Mouse (Mus musculus) kidney, postnatal 0 days (tissue): ENCODE results near the gene Comt. TPM values are rescaled to one million over a fixed set of nuclear protein-coding genes. Genes with fewer than 3 reads are reported as not detected.

Source experiments
- ATAC-seq: fragments of 200-750 bp; cut with Nextera tagmentation; replicated peaks from 2 replicates; pipeline ENCODE4 v1.8.0; 2017; ENCODE audit warnings: low read depth, moderate number of reproducible peaks, moderate TSS enrichment, moderate library complexity; ENCODE audit not compliant: low FRiP score
- DNase-seq: peaks from one replicate; pipeline ENCODE4 v3.0.0-alpha.2; 2016; ENCODE audit warnings: low spot score
- H3K27ac ChIP-seq: fragments of 300-500 bp; sonication (generic); 2 replicates; pipeline ENCODE4 v1.5.1; 2014; ENCODE audit warnings: mild to moderate bottlenecking
- H3K27me3 ChIP-seq: fragments of 300-500 bp; sonication (generic); 2 replicates; pipeline ENCODE4 v1.6.1; 2014; ENCODE audit warnings: low read length, mixed read lengths; ENCODE audit not compliant: insufficient read depth
- H3K36me3 ChIP-seq: fragments of 300-500 bp; sonication (generic); 2 replicates; pipeline ENCODE4 v1.6.1; 2014; ENCODE audit warnings: low read length, mixed read lengths; ENCODE audit not compliant: insufficient read depth
- H3K4me1 ChIP-seq: fragments of 300-500 bp; sonication (generic); replicated peaks from 2 replicates; pipeline ENCODE4 v1.6.1; 2014; ENCODE audit warnings: antibody characterized with exemption, low read length, mixed read lengths; ENCODE audit not compliant: insufficient read depth
- H3K4me2 ChIP-seq: fragments of 300-500 bp; sonication (generic); 2 replicates; pipeline ENCODE4 v1.6.1; 2014; ENCODE audit warnings: mild to moderate bottlenecking, low read length, moderate library complexity, mixed read lengths
- H3K4me3 ChIP-seq: fragments of 300-500 bp; sonication (generic); replicated peaks from 2 replicates; pipeline ENCODE4 v1.5.1; 2014; ENCODE audit warnings: low read depth, low read length
- H3K9ac ChIP-seq: fragments of 300-500 bp; sonication (generic); 2 replicates; pipeline ENCODE4 v1.6.1; 2014; ENCODE audit warnings: low read depth, low read length
- H3K9me3 ChIP-seq: fragments of 300-500 bp; sonication (generic); replicated peaks from 2 replicates; pipeline ENCODE4 v1.6.1; 2016; ENCODE audit warnings: low read length, inconsistent platforms, mixed read lengths
- CTCF ChIP-seq: IDR thresholded peaks from 2 replicates; pipeline ENCODE4 v1.5.1; 2016; ENCODE audit warnings: antibody characterized with exemption, low read depth, mild to moderate bottlenecking, moderate library complexity
- WGBS: fragments of 180-500 bp; shearing (Covaris S2); extraction: QIAGEN DNeasy Blood & Tissue Kit; methylation state at CpG from one replicate; pipeline ENCODE4 v1.1.7; 2014; 5-methylcytosine and 5-hydroxymethylcytosine counted together
- polyA plus RNA-seq: library from polyadenylated mRNA; unstranded; fragments of >200 nt; fragmentation: Nextera tagmentation; extraction: Ambion mirVana; gene quantifications from 2 replicates; pipeline ENCODE4 v1.2.1, GENCODE M21; 2015

Comt gene
- polyA plus RNA-seq = 107 and 123 TPM in 2 replicates

- TF ChIP-seq CTCF = no peak
- H3K4me3 ChIP-seq = peak within 1 kb of the TSS; percentile 90
- H3K4me2 ChIP-seq = peak within 1 kb of the TSS; percentile 76
- H3K36me3 ChIP-seq = 0 out of 2 replicates have a peak, but pooled peaks cover 3% of the 10 kb centered on the region
- ATAC-seq = no peak; the same call in 1 of the 2 replicates
- WGBS = 54% methylated on average over 5 of the region's 5 CpGs
- H3K27ac ChIP-seq = peak within 1 kb of the TSS; percentile 80
- H3K4me1 ChIP-seq = peaks cover 21% of the 10 kb centered on the region; the same call in 1 of the 2 replicates
- H3K27me3 ChIP-seq = no peaks in the 10 kb centered on the region
- DNase-seq = no peak
- peak within 1 kb of the TSS; percentile 83 for H3K9ac ChIP-seq
- H3K9me3 ChIP-seq = no peaks in the 10 kb centered on the region
Observed at GRCm38 (mm10) chr16:18426802-18427280, at the start of gene Comt. TSS of gene Comt (minus strand) at chr16:18426852.

- H3K9me3 ChIP-seq = no peaks in the 10 kb centered on the region
- H3K4me3 ChIP-seq = no peak overlapping the region
- H3K4me1 ChIP-seq = no peaks in the 10 kb centered on the region
- no peak overlapping the region for H3K9ac ChIP-seq
- 58% methylated on average over 2 of the region's 2 CpGs for WGBS
- H3K36me3 ChIP-seq = no peaks in the 10 kb centered on the region
- no peak overlapping the region for H3K27ac ChIP-seq
- no peak for TF ChIP-seq CTCF
- H3K27me3 ChIP-seq = no peaks in the 10 kb centered on the region
- H3K4me2 ChIP-seq = no peak overlapping the region
- DNase-seq = no peak
- no peak for ATAC-seq
Observed at GRCm38 (mm10) chr16:18474021-18474420, 47.4 kb upstream of the Comt start.

GRCm38 (mm10) chr16:18472976-18473375 lies 46.3 kb upstream of the Comt start:
- Histone ChIP-seq H3K9me3 (no peaks in the 10 kb centered on the region), H3K4me3 (no peak overlapping the region), H3K4me1 (no peaks in the 10 kb centered on the region), H3K27ac (no peak overlapping the region), H3K4me2 (no peak overlapping the region), H3K36me3 (no peaks in the 10 kb centered on the region), H3K9ac (no peak overlapping the region), H3K27me3 (no peaks in the 10 kb centered on the region)
- DNase-seq (no peak), ATAC-seq (no peak)
- 88% methylated on average over 8 of the region's 8 CpGs for WGBS
- TF ChIP-seq CTCF = no peak

GRCm38 (mm10) chr16:18472416-18472815 lies 45.8 kb upstream of the Comt start:
- no peaks in the 10 kb centered on the region for H3K27me3 ChIP-seq
- H3K36me3 ChIP-seq = no peaks in the 10 kb centered on the region
- no peak for DNase-seq
- H3K9me3 ChIP-seq = no peaks in the 10 kb centered on the region
- ATAC-seq = no peak
- no peaks in the 10 kb centered on the region for H3K4me1 ChIP-seq
- no peak overlapping the region for H3K4me3 ChIP-seq
- no peak overlapping the region for H3K27ac ChIP-seq
- WGBS = 81% methylated on average over 4 of the region's 4 CpGs
- H3K4me2 ChIP-seq = no peak overlapping the region
- TF ChIP-seq CTCF = no peak
- no peak overlapping the region for H3K9ac ChIP-seq

- no peak overlapping the region for H3K9ac ChIP-seq
- TF ChIP-seq CTCF = no peak
- no peak overlapping the region for H3K27ac ChIP-seq
- WGBS = 92% methylated on average over 6 of the region's 6 CpGs
- H3K36me3 ChIP-seq = no peaks in the 10 kb centered on the region
- H3K4me3 ChIP-seq = no peak overlapping the region
- no peak overlapping the region for H3K4me2 ChIP-seq
- ATAC-seq (no peak), DNase-seq (no peak)
- no peaks in the 10 kb centered on the region for H3K9me3 ChIP-seq
- no peaks in the 10 kb centered on the region for H3K4me1 ChIP-seq
- H3K27me3 ChIP-seq = no peaks in the 10 kb centered on the region
Observed at GRCm38 (mm10) chr16:18471976-18472375, 45.3 kb upstream of the Comt start.

GRCm38 (mm10) chr16:18471381-18471955 lies 44.8 kb upstream of the Comt start:
- no peak overlapping the region for H3K27ac ChIP-seq
- no peak overlapping the region for H3K9ac ChIP-seq
- no peaks in the 10 kb centered on the region for H3K36me3 ChIP-seq
- H3K27me3 ChIP-seq = no peaks in the 10 kb centered on the region
- TF ChIP-seq CTCF = no peak
- no peaks in the 10 kb centered on the region for H3K9me3 ChIP-seq
- ATAC-seq (0 out of 2 replicates have a peak, but pooled peaks have one; percentile 38), DNase-seq (no peak)
- 75% methylated on average over 11 of the region's 11 CpGs for WGBS
- H3K4me1 ChIP-seq = no peaks in the 10 kb centered on the region
- H3K4me2 ChIP-seq = no peak overlapping the region
- H3K4me3 ChIP-seq = no peak overlapping the region
